Mouse (Mus musculus) right cerebral cortex, adult 2 months (tissue): ENCODE data around the gene Usp2.

Source experiments
- DNase-seq, 2 experiments: peaks; one replicate each; pipeline ENCODE4 v3.0.0; 2021 to 2022; ENCODE audit warnings: low spot score in 2 of 2

The Usp2 gene

GRCm38 (mm10) chr9:44046426-44046825 lies 20.4 kb upstream of the Usp2 start:
- DNase-seq, result no peak

GRCm38 (mm10) chr9:44047071-44047470 lies 19.8 kb upstream of the Usp2 start:
- no peak for DNase-seq

GRCm38 (mm10) chr9:44047571-44048490 lies 19.0 kb upstream of the Usp2 start:
- no peak for DNase-seq

- peak; percentile 67 to 71 for DNase-seq
These were observed 18.1 kb upstream of the Usp2 start for GRCm38 (mm10) chr9:44048541-44049380.

- no peak for DNase-seq
These were observed 17.2 kb upstream of the Usp2 start for GRCm38 (mm10) chr9:44049381-44050165.

DNA sequence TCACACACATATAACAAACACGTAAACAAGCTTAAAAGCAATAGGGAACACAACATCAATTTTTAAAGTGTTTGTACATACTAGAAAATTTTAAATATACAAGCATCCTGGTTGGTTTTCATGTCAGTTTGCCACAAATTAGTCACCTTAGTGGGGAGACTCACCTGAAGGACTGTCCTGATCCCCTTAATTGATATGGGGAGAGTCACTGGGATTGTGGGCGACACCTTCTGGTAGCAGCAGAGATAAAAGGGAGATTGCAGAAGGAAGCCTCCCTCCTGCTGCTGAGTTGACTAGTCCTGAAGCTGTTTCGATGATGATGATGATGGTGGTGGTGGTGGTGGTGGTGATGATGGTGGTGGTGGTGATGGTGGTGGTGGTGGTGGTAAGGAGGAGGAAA lies 14.0 kb upstream of the Usp2 start:
- DNase-seq, result no peak

- no peak for DNase-seq
These were observed 12.9 kb upstream of the Usp2 start for GRCm38 (mm10) chr9:44053936-44054335.

DNA sequence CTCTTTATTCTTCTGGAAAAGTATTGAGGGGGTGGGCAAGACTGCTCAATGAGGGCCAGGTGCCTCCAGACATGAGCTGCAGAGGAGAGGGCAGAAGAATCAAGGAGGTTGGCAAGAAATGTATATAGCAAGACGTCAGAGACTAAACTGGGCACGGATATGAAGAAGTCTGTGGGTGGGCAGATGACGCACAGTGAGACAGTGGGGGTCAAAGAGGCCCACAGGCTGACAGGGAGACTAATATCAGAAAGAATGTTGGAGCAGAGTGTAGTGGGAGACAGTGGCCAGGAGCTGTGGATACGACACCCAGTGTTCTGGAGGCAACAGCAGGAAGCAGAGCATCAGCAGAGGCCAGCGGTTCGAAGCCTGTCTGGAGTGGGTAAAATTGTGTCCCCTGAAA lies 8.2 kb upstream of the Usp2 start:
- DNase-seq, result no peak

- DNase-seq, result no peak
These were observed 1.6 kb upstream of the Usp2 start for GRCm38 (mm10) chr9:44065177-44065576.

DNA sequence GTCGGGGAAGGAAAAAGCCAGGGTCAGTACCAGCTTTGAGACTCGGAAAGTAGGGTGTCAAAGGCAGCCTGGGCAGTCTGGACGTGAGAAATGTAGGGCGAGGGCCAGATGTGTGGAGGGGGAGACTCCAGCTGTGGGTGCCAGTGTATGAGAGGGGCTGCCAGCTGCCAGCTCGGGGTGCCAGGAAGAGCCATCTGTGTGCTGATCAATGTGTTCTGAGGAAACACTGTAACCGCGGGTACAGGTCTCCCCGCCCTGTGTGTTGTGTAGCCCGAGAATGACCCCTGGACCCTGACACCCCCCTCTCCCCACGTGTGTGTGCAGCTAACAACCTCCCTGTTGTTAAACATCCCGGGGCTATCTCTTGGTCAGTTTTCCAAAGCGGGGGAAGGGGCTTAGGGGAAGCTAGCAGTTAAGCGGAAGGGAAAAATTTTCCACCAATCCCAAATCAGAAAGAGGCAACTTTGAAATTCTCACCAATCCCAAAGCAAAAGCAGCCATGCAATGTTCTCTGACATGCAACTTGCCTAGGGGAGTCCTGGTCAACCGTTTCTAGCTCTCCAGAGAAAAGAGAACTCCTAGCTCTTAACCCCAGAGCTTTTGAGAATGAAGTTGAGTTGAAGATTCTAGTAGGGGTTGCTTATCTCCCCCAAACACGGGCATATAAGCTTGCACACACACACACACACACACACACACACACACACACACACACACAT lies 579 bp downstream of the Usp2 start:
- DNase-seq, result no peak

- DNase-seq, result no peak
These were observed 1.1 kb downstream of the Usp2 start for GRCm38 (mm10) chr9:44067960-44068330.

DNA sequence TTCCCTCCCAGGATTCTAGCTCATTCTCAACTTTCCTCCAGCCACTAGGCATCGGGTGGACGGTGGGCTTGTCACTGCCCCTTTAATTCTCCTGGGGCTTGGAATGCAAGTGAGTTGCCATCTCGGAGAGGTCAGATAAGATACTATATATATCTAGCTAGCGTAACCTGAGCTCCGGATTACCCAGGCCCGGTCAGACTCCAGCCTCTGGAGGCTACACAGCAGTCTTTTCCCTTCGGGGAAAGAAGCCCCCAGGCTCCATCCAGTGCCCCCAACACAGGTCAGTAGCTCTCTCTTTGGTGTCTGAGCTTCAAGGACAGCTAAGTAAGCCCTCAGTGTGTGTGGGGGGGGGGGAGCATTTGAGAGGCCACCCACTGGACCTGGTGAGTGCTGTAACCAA lies 2.4 kb downstream of the Usp2 start:
- DNase-seq, result no peak

GRCm38 (mm10) chr9:44070113-44070843 lies 3.5 kb downstream of the Usp2 start:
- no peak for DNase-seq

DNA sequence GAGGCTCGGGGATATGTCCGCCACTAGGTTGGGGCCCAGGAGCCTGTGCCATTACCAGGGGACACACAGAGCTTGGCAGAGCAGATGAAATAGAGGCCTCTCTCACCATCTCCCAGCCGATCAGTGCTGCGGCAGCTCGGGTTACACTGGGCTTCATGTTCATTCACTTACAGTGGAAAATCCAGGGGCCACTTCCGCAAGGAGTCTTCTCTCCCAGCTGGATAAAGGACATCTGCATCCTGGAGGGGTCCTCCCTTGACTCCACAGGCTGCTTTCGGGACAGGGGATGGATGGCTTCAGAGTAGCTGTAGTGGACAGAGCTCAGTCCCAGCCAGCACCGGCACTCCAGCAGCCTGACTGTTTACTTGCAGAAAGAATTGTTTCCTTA lies 4.0 kb downstream of the Usp2 start:
- no peak for DNase-seq

DNA sequence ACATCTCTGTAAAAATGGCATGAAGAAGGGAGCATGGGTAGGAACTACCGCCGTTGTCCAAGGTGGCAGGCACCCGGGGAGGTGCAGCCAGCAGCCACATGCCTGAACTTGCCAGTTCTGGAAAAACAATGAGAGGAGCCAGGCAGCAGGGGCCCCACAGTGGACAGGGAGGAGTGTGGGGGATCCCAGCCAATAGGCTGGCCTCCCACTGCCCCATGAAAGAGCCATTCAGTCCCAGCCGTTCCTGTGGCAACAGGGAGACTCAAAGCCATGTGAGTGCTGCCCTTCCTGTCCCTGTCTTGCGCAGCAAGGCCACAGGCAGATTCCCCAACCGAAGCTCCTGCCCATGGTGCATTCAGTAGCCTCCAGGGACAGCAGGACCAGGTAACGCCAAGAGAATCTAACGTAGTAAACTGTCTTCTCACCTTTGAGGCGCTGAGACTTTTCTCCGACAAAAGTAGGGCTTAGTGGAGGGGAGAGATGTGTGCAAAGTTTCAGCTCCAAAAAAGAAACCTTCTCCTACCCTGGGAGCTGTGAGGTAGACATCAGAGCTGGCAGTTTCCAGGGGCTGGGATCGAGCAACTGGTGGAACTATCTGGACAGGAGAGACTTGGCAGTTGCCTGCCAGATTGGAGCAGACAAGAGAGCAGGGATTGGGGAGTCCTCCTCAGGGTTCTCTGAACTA lies 5.2 kb downstream of the Usp2 start:
- no peak for DNase-seq

- DNase-seq, result no peak
These were observed 5.7 kb downstream of the Usp2 start for GRCm38 (mm10) chr9:44072599-44072915.

DNA sequence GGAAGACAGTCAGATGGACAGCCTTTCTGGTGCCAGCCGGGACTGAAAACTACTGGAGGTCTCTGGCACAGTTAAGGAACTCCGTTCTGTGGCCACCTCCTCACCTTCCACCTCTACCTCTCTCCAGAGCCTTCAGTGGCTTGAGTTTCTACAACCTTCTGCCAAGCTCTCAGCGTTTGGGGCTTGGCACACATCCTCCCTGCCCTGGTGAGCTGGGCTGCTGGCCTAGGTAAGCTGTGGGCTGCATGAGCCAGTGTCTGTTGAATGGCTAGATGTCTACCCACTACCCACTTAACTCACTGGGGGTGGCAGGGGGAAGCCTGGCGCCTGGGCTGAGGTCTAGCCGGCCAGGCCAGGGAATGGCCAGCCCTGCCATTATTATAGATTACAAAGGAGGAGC lies 6.3 kb downstream of the Usp2 start:
- peak in 1 of 2 experiments; percentile 3 for DNase-seq

GRCm38 (mm10) chr9:44074395-44075275 lies 7.8 kb downstream of the Usp2 start:
- DNase-seq, result no peak

DNA sequence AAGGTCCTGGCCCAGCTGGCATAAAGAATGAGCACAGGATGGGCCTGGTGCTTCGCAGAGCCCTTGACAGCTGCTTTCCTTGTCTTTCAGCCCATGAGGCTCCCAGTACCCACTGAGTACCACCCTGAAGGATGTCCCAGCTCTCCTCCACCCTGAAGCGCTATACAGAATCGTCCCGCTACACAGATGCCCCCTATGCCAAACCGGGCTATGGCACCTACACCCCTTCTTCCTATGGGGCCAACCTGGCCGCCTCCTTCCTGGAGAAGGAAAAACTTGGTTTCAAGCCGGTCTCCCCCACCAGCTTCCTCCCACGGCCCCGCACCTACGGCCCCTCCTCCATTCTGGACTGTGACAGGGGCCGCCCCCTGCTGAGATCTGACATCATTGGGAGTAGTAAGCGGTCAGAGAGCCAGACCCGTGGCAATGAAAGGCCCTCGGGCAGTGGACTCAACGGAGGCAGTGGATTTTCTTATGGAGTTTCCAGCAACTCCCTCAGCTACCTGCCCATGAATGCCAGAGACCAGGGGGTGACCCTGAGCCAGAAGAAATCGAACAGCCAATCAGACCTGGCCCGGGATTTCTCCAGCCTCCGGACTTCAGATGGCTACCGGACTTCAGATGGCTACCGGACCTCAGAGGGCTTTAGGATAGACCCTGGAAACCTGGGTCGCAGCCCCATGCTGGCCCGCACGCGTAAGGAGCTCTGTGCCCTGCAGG lies 8.6 kb downstream of the Usp2 start:
- DNase-seq, result no peak
